Mouse (Mus musculus): Measurements from ENCODE around the gene Olfr223. TPM values are rescaled to one million over a fixed set of nuclear protein-coding genes. Genes with fewer than 3 reads are reported as not detected.
"Not testable (repeated sequence)": the region's sequence is repeated elsewhere in the genome, so short reads cannot be mapped to it uniquely, and the experiment has no call there.

The Olfr223 gene
- polyA plus RNA-seq, 1 experiment from 2014 or later = not detected

- no peak for ATAC-seq (replicated peaks; ENCODE audit: low FRiP score, low read depth)
- Histone ChIP-seq H3K27ac (no peak overlapping the region), H3K9ac (ENCODE audit: low read depth, low read length) (no peak overlapping the region), H3K4me2 (ENCODE audit: low read length) (no peak overlapping the region), H3K36me3 (ENCODE audit: insufficient read depth, low read length) (no peaks in the 10 kb centered on the region), H3K27me3 (ENCODE audit: insufficient read depth, low read length) (no peaks in the 10 kb centered on the region), H3K4me3 (replicated peaks; ENCODE audit: low read depth, low read length) (no peak overlapping the region), H3K4me1 (replicated peaks; ENCODE audit: insufficient read depth, low read length) (no peaks in the 10 kb centered on the region), H3K9me3 (replicated peaks; ENCODE audit: low read length) (no peaks in the 10 kb centered on the region)
- 84% methylated on average over 3 of the region's 3 CpGs for WGBS
- DNase-seq (ENCODE audit: low spot score) = no peak
- no peak for TF ChIP-seq CTCF (IDR thresholded peaks at IDR 0.05; ENCODE audit: low read depth)
These were observed 7.8 kb upstream of the Olfr223 start for GRCm38 (mm10) chr11:59600872-59601271.

GRCm38 (mm10) chr11:59599211-59599610, 6.1 kb upstream of the Olfr223 start:
- DNase-seq (ENCODE audit: low spot score) (no peak), ATAC-seq (replicated peaks; ENCODE audit: low FRiP score, low read depth) (no peak)
- TF ChIP-seq CTCF (IDR thresholded peaks at IDR 0.05; ENCODE audit: low read depth) = no peak
- Histone ChIP-seq H3K27me3 (ENCODE audit: insufficient read depth, low read length) (no peaks in the 10 kb centered on the region), H3K36me3 (ENCODE audit: insufficient read depth, low read length) (no peaks in the 10 kb centered on the region), H3K9me3 (replicated peaks; ENCODE audit: low read length) (no peaks in the 10 kb centered on the region), H3K4me1 (replicated peaks; ENCODE audit: insufficient read depth, low read length) (no peaks in the 10 kb centered on the region), H3K4me2 (ENCODE audit: low read length) (no peak overlapping the region), H3K9ac (ENCODE audit: low read depth, low read length) (no peak overlapping the region), H3K27ac (no peak overlapping the region), H3K4me3 (replicated peaks; ENCODE audit: low read depth, low read length) (no peak overlapping the region)
- 69% methylated on average over 7 of the region's 7 CpGs for WGBS

GRCm38 (mm10) chr11:59596950-59597349, 3.9 kb upstream of the Olfr223 start:
- Histone ChIP-seq H3K4me2 (ENCODE audit: low read length) (no peak overlapping the region), H3K36me3 (ENCODE audit: insufficient read depth, low read length) (no peaks in the 10 kb centered on the region), H3K4me1 (replicated peaks; ENCODE audit: insufficient read depth, low read length) (no peaks in the 10 kb centered on the region), H3K9ac (ENCODE audit: low read depth, low read length) (no peak overlapping the region), H3K27me3 (ENCODE audit: insufficient read depth, low read length) (no peaks in the 10 kb centered on the region), H3K27ac (no peak overlapping the region), H3K4me3 (replicated peaks; ENCODE audit: low read depth, low read length) (no peak overlapping the region), H3K9me3 (replicated peaks; ENCODE audit: low read length) (no peaks in the 10 kb centered on the region)
- ATAC-seq (replicated peaks; ENCODE audit: low FRiP score, low read depth) (no peak), DNase-seq (ENCODE audit: low spot score) (no peak)
- 85% methylated on average over 8 of the region's 8 CpGs for WGBS
- TF ChIP-seq CTCF (IDR thresholded peaks at IDR 0.05; ENCODE audit: low read depth) = no peak

GRCm38 (mm10) chr11:59596091-59596490, 3.0 kb upstream of the Olfr223 start:
- DNase-seq (ENCODE audit: low spot score) = peak; percentile 46
- TF ChIP-seq CTCF (IDR thresholded peaks at IDR 0.05; ENCODE audit: low read depth) = peak; percentile 56
- no peak overlapping the region for H3K27ac ChIP-seq
- H3K4me2 ChIP-seq (ENCODE audit: low read length) = no peak overlapping the region
- 49% methylated on average over 4 of the region's 4 CpGs for WGBS
- no peak overlapping the region for H3K9ac ChIP-seq (ENCODE audit: low read depth, low read length)
- no peaks in the 10 kb centered on the region for H3K27me3 ChIP-seq (ENCODE audit: insufficient read depth, low read length)
- no peak for ATAC-seq (replicated peaks; ENCODE audit: low FRiP score, low read depth)
- no peak overlapping the region for H3K4me3 ChIP-seq (replicated peaks; ENCODE audit: low read depth, low read length)
- H3K36me3 ChIP-seq (ENCODE audit: insufficient read depth, low read length) = no peaks in the 10 kb centered on the region
- no peaks in the 10 kb centered on the region for H3K9me3 ChIP-seq (replicated peaks; ENCODE audit: low read length)
- H3K4me1 ChIP-seq (replicated peaks; ENCODE audit: insufficient read depth, low read length) = no peaks in the 10 kb centered on the region

- Histone ChIP-seq H3K4me1 (replicated peaks; ENCODE audit: insufficient read depth, low read length) (no peaks in the 10 kb centered on the region), H3K27ac (no peak overlapping the region), H3K4me3 (replicated peaks; ENCODE audit: low read depth, low read length) (no peak overlapping the region), H3K9ac (ENCODE audit: low read depth, low read length) (no peak overlapping the region), H3K4me2 (ENCODE audit: low read length) (no peak overlapping the region), H3K36me3 (ENCODE audit: insufficient read depth, low read length) (no peaks in the 10 kb centered on the region), H3K9me3 (replicated peaks; ENCODE audit: low read length) (no peaks in the 10 kb centered on the region), H3K27me3 (ENCODE audit: insufficient read depth, low read length) (no peaks in the 10 kb centered on the region)
- TF ChIP-seq CTCF (IDR thresholded peaks at IDR 0.05; ENCODE audit: low read depth) = no peak
- no peak for DNase-seq (ENCODE audit: low spot score)
- no peak for ATAC-seq (replicated peaks; ENCODE audit: low FRiP score, low read depth)
- WGBS = 94% methylated on average over 8 of the region's 8 CpGs
These were observed 3.6 kb downstream of the Olfr223 start for GRCm38 (mm10) chr11:59589496-59589895.

- TF ChIP-seq CTCF (IDR thresholded peaks at IDR 0.05; ENCODE audit: low read depth) = no peak
- no peaks in the 10 kb centered on the region for H3K27me3 ChIP-seq (ENCODE audit: insufficient read depth, low read length)
- H3K9me3 ChIP-seq (replicated peaks; ENCODE audit: low read length) = no peaks in the 10 kb centered on the region
- no peak overlapping the region for H3K4me2 ChIP-seq (ENCODE audit: low read length)
- no peak overlapping the region for H3K9ac ChIP-seq (ENCODE audit: low read depth, low read length)
- no peak overlapping the region for H3K27ac ChIP-seq
- H3K36me3 ChIP-seq (ENCODE audit: insufficient read depth, low read length) = no peaks in the 10 kb centered on the region
- no peak overlapping the region for H3K4me3 ChIP-seq (replicated peaks; ENCODE audit: low read depth, low read length)
- ATAC-seq (replicated peaks; ENCODE audit: low FRiP score, low read depth) (no peak), DNase-seq (ENCODE audit: low spot score) (peak; percentile 68)
- H3K4me1 ChIP-seq (replicated peaks; ENCODE audit: insufficient read depth, low read length) = no peaks in the 10 kb centered on the region
- 20% methylated on average over 6 of the region's 6 CpGs for WGBS
These were observed 8.6 kb downstream of the Olfr223 start for GRCm38 (mm10) chr11:59584539-59584938.

- H3K9me3 ChIP-seq (replicated peaks; ENCODE audit: low read length); DNase-seq (ENCODE audit: low spot score); H3K27ac ChIP-seq; H3K27me3 ChIP-seq (ENCODE audit: insufficient read depth, low read length); ATAC-seq (replicated peaks; ENCODE audit: low FRiP score, low read depth); H3K9ac ChIP-seq (ENCODE audit: low read depth, low read length); H3K36me3 ChIP-seq (ENCODE audit: insufficient read depth, low read length); H3K4me2 ChIP-seq (ENCODE audit: low read length); H3K4me1 ChIP-seq (replicated peaks; ENCODE audit: insufficient read depth, low read length); H3K4me3 ChIP-seq (replicated peaks; ENCODE audit: low read depth, low read length): not testable (repeated sequence)
These were observed 17.0 kb downstream of the Olfr223 start, which contains the start of gene Olfr222 for GRCm38 (mm10) chr11:59576135-59576534. Olfr222 (minus strand) TSS chr11:59576235.
